Mouse (Mus musculus): ENCODE results near the gene Sirt7.
A peak's percentile ranks its signal among the peaks of the same experiment; 100 is the strongest.

Sirt7 gene

DNA sequence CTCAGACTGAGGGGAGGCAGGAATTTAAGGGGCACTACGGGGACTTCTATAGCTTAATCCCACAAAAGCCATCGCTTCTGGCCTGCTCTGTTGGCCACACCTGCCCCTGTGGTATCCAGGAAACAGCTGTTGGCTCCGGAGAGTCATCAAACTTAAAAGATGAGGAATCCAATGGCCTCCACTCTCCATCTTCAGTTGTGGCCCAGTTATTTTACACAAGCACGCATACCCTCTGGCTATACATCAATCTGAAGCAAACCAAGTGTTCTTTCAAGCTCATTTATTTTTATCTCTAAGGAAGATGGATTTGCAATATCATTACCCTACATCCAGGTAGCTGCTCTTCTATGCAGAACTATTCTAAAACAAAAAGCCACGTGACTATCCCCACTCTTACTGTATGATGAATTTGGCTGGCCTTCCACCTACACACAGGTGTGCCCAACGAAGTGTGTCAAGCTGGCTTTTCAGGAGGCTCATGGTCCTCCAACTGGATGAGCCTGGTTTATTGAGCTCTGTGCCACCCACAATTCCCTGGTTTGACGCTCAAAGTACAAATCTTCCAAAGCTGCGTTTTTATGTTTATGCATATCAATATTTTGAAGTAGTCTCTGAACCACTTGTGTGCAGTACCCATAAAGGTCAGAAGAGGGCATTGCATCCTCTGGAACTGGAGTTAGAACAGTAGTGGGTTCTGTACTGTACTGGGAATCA is 42.6 kb downstream of the Sirt7 start:
- DNase-seq (ENCODE audit: low spot score in 2 of 2): no peak

DNA sequence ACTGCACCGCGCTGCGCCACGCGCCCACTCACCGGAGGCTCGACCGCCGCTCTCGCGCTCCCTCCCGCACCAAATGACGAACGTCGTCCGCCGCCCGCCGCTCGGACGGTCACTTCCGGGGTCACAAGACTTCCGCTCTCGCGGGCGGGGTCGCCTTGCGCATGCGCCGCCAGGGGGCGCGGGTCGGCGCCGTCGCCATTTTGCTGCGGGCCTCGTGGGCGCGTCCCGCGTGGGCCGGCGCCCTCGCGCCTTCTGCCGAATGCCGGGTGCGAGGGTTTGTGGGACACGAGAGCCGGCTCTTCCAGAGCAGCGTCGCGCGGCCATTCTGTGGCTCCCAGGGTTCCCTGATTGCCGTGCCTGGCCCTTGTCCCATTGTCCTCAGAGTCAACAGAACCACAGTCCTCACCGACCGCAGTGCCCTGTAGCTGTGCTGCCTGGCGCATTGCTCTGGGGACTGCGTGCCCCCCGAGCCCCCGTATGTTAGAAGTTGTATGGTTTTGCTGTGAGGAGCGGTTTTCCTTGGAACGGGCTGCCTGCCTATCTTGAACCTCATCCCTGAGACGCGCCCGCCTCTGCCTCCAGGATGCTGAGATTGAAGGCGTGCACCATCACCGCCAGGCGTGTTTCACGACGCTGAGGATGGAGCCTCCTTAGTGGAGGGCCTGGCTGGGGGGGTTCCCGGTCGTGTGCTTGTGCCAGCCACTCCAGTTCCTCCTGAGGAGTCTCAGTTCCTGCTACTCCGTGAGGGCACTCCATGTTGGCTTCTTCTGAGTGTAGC is 43.4 kb downstream of the Sirt7 start, which contains the start of gene Arhgdia:
TSS of gene Arhgdia (minus strand) at position 135 of the 778 bp plus-strand sequence.
- peak; percentile 89 to 90 for DNase-seq (ENCODE audit: low spot score in 2 of 2)

DNA sequence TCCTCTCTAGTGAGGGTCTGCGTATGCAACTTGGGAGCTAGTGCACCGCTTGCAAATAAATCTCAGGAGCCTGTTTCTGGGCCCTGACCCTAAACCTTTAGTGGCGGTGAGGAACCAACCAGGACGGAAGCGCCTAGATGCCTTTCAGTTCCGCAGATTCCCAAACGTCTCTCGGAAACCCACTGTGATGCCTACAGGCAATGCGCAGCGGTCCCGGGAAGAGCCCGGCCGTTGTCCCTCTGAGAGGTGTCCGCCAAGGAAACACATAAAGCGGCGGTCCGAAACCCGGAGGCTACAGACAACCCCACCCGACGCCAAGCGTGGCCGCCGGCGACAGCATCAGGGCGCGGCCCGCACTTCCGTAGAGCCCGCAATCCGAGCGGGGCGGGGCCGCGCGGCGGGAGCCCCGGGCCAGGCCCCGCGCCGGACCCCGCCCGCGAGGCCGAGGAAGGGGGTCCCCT is 44.1 kb downstream of the Sirt7 start:
- peak; percentile 36 to 42 for DNase-seq (ENCODE audit: low spot score in 2 of 2)

DNA sequence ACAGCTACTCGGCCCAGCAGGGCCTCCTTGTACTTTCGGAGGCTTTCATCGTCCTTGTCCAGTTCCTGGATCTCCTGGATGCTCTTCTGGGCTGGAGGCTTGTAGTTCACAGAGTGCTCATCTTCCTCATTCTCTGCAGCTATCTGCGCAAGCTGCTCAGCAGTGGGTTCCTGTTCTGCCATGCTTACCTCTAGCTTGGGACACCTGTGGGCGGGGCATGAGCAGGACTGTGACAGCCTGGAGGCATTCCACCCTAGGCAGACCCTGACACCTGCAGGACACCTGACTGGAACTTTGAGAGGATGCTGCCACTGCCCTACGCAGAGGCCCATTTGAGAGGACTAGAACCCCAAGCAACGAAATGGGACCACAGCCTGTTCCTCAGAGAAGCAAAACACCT is 44.9 kb downstream of the Sirt7 start:
- DNase-seq (ENCODE audit: low spot score in 2 of 2): no peak

DNA sequence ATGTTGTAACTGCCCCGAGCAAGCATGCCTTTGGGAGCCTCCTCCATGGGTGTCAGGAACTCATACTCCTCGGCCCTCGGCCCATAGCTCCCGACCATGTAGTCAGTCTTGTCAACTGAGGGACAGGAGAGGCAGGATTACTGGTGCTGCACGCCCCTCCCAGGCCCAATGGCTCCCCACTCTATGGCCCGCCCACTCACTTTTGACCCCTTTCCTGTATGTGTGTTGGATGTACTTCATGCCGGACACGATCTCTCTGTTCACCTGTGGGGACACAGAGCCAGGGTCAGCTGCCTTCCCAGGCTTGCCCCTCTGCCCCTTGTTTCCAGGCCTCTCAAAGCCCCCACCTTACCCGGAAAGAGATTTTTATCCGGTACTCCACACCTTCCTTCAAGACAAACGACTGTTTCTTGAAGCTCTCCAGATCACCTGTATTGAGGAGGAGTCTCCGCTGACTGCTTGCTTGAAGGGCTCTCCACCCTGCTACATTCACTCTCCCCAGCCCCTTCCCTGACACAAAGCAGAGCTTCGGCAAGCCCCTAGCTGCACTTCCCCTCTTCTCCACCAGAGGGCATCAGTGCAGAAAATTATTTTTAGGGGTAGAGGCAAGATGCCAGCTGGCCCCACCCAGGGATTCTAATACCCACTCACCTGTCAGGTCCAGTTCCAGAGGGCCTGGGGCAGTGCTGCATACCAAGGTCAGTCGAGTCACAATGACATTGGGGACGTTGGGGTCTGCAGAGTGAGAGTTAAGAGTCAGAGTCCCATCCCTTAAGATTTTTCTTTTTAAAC is 45.5 kb downstream of the Sirt7 start:
- DNase-seq (ENCODE audit: low spot score in 2 of 2): peak; percentile 53 to 67

DNA sequence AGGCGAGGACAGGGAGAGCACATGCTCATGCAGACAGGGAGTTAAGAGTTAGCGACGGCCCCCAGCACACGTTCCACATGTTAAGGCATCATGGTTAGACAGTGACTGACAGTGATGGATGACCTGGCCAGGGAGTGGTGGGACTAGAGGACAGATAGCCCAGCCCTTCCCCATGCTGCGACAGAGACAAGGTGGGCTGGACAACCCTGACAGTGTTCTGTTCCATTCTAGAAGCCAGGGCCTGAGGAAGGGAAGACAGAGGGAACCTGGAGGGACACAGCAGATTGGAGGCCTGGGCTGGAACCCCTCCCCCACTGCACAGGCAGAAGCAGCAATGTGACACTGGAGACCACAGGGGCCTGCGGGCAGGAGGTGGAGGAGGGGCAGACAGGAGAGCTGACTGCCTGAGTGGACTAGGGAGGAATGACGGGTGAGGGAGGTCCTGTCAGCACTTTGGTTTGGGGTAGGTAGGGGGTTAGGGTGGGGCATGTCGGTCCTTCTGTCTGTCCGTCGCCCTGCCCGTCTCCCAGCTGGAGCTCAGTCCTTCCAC is 46.3 kb downstream of the Sirt7 start:
- no peak for DNase-seq (ENCODE audit: low spot score in 2 of 2)

DNA sequence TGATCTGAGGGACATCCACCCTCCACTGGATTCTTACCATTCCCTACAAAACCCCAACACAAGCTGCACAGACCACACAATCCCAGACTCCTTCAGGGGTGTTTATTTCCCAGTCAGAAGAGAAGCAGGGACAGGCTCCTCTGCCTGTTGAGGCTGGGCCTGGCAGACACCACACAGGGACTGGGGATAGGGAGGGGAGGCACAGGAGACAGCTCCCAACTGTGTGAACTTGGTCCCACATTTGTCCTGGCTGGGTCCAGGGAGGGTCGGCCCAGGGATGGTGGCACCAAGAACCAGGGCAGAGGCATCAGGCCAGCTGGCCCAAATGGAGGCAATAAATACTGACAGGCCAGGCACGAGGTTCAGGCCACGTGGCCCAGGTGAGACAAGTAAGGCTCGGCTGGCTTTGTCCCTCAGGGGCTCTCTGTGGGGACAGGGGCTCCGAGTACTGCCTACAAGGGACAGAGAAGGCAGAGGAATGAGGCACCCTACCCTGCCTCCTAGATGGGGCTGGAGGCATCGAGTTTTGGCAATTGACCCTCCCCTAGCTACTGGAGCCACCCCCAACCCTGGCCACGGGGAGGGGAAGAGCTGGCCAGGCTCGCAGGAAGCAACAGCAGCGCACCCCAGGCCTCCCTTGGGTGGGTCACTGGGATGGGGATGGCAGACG is 46.9 kb downstream of the Sirt7 start:
- DNase-seq (ENCODE audit: low spot score in 2 of 2): no peak

DNA sequence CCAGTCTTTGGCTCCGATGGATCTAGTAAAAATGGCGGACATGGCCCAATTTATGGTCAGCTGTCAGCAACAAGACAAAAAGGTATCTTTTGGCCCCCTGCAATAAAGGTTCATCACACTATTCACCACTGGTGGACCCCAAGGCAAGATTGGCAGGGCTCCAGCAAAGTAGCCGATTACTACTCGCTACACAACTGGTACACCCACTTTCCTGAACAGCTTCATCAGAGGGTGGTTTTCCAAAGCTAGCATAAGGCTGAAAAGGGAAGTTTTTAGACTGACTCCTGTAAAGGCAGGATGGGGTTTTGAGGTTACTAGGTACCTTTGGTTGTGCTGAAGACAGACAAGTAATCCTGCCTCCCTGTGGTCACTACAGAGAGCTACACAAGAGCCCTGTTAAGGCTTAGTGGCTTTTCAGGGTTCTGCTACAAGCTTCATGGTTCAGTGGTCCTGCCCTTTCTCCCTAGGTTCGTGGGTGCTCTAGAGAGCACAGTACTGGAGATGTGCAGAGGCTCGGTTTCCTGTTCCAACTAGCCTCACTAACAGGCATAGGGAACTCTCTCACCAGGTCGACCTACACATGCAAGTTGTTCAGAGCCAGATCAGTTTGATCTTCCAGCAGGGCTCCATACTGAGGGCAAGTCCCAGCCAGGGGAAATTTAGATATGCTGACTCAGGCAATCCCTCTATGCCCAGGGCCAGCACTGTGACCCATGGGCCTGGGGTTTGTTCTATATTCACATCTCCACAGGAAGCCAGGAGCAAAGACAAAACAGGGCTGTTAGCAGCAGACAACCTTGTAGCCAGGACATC is 47.6 kb downstream of the Sirt7 start:
- DNase-seq (ENCODE audit: low spot score in 2 of 2): no peak

DNA sequence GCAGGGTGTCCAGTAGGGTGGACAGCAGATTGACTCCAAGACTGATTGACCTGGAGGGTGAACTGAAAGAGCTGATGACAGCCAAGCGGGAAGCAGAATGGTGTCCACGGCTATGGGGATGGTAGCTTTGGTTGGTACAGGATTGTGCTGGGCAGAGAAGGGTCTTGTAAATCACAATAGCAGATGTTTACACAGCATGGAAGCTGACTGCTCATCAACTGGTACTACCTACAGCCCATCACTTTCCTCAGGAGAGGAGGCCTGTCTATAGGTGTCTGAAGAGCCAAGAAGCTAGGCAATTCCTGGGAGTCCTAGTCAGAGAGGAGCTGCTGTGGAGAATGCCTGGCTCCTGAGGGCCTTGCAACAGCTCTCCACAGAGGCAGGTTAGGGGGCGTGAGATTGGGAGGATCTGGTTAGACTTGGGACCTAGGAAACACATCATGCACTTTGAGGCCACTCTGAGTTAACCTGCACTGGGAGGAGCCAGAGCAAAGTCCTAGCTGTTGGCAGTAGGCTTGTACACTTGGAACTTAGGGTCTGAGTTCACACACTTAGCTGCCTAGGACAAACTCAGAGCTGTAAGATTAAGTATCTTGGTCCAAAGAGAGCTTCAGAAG is 48.6 kb downstream of the Sirt7 start:
- DNase-seq (ENCODE audit: low spot score in 2 of 2): no peak

DNA sequence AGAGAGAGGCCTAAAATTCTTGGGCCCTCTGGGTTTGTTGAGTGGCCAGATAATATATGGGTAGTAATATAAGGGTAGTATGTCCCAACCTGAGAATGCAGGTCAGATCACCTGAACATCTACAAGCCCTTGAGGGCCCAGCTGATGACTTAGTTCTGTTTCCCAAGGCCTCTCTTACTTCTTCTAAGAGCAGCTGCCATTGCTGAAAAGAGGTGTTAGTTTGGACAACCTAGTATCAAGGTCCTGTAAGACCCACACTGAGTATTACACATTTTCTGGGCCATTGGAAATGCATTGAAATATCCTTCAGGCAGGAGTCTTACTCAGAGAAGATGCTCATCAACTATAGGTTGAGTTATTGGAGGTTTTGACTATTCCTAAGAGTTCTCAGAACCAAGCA is 49.1 kb downstream of the Sirt7 start:
- no peak for DNase-seq (ENCODE audit: low spot score in 2 of 2)

DNA sequence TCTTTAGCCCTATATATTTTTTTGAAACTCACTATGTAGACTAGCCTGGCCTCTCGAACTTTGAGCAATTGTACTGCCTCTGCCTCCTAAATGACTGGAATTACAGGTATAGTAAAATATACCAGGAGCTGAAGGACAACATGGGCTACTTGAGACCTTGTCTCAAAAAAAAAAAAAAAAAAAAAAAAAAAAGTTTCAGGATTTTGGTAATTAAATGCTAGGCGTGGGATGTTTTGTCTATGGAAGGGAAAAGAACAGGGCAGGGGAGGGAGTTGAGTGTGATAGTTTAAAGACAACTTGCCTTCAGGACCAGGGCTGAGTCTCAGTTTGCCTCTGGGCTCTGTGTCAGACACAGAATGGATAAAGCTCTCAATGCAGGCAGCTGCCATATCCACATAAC is 50.0 kb downstream of the Sirt7 start:
- no peak for DNase-seq (ENCODE audit: low spot score in 2 of 2)

DNA sequence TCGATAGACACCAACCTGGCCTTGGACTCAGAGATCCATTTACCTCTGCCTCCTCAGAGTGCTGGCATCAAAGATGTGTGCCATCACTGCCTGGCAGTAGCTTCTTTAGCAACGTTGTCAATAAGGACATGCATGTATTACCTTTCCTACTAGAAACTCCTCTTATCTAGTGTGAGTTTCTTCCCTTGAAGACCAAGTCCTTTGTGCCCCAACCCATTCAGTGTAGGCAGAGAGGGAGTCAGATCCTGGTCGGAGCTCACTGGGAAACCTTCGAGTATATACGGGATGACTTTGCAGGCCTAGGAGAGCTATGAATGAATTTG is 50.8 kb downstream of the Sirt7 start:
- DNase-seq (ENCODE audit: low spot score in 2 of 2): no peak

DNA sequence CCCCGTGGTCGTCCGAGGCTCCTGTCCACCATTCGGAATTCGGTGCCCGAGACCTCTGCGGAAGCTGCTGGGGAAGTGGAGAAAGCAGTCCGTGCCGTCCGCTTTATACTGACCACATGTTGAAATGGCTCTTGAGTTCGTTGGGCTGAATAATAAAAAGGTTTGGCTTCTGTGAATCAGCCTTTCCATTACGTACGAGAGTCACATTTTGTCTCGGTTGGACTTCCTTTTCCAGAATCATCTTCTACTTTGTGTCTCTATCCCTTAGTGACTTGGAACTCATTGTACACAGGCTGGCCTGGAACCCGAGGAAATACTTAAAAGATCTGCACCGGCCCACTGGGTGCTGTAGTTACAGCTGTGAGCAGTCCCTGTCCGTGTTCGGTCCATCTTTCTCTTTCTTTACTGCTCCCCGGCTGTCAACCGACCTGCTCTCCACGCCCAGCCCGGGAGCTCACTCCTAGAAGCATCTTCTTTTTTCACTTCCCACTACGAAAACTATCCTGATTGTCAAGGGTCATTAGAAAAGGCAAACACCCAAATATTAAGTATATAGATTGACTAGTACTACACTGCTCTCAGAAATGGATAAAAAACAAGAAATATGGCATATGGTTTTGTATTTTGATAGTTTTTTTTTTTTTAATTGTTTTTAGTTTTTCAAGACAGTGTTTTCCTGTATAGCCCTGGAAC is 51.3 kb downstream of the Sirt7 start:
- no peak for DNase-seq (ENCODE audit: low spot score in 2 of 2)

DNA sequence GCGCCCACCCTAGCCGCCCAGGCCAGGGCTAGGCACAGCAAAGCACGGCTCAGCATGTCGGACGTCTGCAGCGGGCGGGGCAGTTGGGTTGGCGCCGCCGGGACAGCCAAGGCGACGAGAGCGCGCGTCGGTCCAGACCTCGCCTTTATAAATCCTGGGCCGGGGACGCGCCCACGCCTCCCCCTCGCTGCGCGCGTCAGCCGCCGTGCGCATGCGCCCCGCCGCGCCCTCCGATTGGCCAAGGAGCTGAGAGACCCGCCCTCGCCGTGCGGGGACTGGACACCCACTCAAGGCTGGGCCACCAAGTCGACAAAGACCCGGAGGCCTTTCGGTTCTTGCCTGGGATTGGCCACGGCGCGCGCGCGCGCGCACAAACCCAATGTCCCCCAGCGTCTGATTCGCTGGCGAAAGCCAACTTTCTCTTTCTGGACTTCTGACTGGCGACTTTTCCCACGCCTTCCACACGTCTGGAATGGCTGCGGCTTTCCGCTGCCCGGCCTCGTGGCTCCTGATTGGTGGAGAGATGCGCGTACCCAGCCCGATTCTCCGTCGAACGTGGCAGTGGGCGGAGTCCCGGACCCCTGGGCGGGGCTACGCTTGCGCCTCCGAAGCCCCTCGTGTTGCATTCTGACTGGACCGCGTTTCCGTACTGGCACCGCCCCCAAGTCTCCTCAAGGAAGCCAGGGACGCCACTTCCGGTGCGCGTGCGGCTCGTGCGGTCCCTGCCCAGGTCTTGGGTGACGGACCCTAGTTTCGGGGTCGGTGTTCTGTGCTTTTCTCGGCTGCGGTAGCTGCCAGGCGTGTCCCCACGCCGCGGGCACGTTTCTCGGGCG is 52.1 kb downstream of the Sirt7 start, which contains the start of gene P4hb:
TSS of gene P4hb (minus strand) at position 502 of the 833 bp plus-strand sequence.
- peak; percentile 100 for DNase-seq (ENCODE audit: low spot score in 2 of 2)

DNA sequence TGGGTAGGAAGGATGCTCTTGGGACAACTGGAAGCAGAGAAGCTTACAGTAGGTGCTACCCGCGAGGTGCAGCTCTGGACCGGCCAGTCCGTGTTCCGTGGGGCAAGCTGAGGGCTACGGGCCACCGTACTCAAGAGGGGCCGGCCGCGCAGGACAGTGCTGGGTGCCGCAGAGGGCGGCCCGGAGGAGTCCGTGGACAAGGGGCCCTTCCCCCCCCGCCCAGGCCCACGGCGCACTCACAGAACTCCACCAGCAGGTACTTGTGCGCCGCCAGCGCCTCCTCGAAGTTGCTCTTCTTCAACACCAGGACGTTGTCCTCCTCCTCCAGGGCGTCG is 52.7 kb downstream of the Sirt7 start:
- no peak for DNase-seq (ENCODE audit: low spot score in 2 of 2)

DNA sequence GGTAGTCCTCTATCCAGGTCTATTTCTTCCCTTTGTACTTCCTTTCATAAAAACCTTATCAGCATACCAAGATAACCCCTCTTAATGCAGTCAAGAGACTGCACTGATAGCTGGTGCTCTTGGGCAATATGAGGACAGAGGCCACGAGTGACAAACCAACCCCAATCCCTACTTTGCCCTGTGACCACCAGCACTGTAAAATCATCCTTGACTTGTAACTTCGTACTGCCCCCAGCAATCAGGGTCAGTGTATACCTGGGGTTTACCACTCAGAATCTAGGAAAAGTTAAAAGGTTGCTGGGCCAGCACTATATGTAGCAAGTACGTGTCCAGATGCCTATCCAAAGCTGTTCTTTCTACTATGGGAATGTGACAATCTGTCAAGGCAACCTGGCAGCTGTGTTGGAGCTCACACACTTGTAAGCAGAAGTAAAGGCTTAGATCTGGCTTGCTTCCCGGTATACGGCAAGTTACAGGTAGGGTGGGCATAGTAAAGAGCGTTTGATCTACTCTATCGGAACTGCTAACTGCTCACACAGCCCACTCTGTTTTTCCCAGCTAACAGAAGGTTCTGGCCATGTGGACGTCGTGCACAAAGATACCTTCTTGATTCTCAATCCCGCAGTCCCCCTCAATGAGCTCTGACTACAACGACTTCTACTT is 53.2 kb downstream of the Sirt7 start:
- no peak for DNase-seq (ENCODE audit: low spot score in 2 of 2)

DNA sequence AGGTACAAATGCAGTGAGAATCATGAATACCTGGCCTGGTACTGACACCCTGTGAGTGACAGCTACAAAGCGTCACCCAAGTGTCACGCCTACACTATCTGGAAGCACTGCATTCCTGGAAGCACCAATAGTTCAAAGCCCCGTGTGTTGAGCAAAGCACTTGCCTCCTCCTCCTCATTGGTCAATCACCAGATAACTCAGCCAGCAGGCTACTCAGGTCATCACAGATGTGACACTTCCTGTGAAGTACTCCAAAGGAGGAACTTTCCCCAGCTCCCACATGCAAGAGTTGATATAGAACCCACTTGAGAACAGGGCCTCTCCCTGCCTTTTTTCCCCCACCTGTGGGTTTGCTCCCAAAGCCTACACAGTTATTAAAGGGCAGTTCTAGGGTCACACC is 53.9 kb downstream of the Sirt7 start:
- no peak for DNase-seq (ENCODE audit: low spot score in 2 of 2)
